Mouse (Mus musculus): ENCODE results near the gene Plscr1.

GRCm38 (mm10) chr9:92252718-92253117 is 3.2 kb downstream of the Plscr1 start:
- no peak for TF ChIP-seq CTCF (IDR thresholded peaks at IDR 0.05; ENCODE audit: insufficient read depth, low read length)
- no peak for TF ChIP-seq POLR2A (IDR thresholded peaks at IDR 0.05; ENCODE audit: borderline replicate concordance, extremely low read depth, low read depth, low read length)
